Mouse (Mus musculus) heart, embryonic 16.5 days (tissue): ENCODE results near the gene Gpr180. TPM values are rescaled to one million over a fixed set of nuclear protein-coding genes. Genes with fewer than 3 reads are reported as not detected.

Source experiments
- ATAC-seq: fragments of 200-750 bp; cut with Nextera tagmentation; replicated peaks from 2 replicates; pipeline ENCODE4 v1.8.0; 2017; ENCODE audit warnings: moderate number of reproducible peaks; ENCODE audit not compliant: insufficient read depth, low FRiP score; ENCODE audit errors: extremely low read depth
- H3K27ac ChIP-seq: fragments of 300-500 bp; sonication (generic); 2 replicates; pipeline ENCODE4 v1.5.1; 2014; ENCODE audit warnings: mild to moderate bottlenecking, low read length, control low read depth, moderate library complexity
- H3K27me3 ChIP-seq: fragments of 300-500 bp; sonication (generic); 2 replicates; pipeline ENCODE4 v1.6.1; 2014; ENCODE audit warnings: low read length, mixed read lengths; ENCODE audit not compliant: control insufficient read depth, insufficient read depth
- H3K36me3 ChIP-seq: fragments of 300-500 bp; sonication (generic); 2 replicates; pipeline ENCODE4 v1.6.1; 2014; ENCODE audit not compliant: control insufficient read depth, insufficient read depth
- H3K4me1 ChIP-seq: fragments of 300-500 bp; sonication (generic); 2 replicates; pipeline ENCODE4 v1.6.1; 2014; ENCODE audit warnings: low read length, mixed read lengths; ENCODE audit not compliant: control insufficient read depth, insufficient read depth
- H3K4me2 ChIP-seq: fragments of 300-500 bp; sonication (generic); 2 replicates; pipeline ENCODE4 v1.6.1; 2014; ENCODE audit warnings: low read depth, mild to moderate bottlenecking, control low read depth, low read length
- H3K4me3 ChIP-seq: fragments of 300-500 bp; sonication (generic); 2 replicates; pipeline ENCODE4 v1.5.1; 2014; ENCODE audit warnings: mild to moderate bottlenecking, control low read depth, low read length
- H3K9ac ChIP-seq: fragments of 300-500 bp; sonication (generic); 2 replicates; pipeline ENCODE4 v1.6.1; 2014; ENCODE audit warnings: low read length, control low read depth
- H3K9me3 ChIP-seq: fragments of 300-500 bp; sonication (generic); replicated peaks from 2 replicates; pipeline ENCODE4 v1.6.1; 2016; ENCODE audit warnings: low read length; ENCODE audit not compliant: control insufficient read depth
- WGBS: fragments of 180-500 bp; shearing (Covaris S2); extraction: QIAGEN DNeasy Blood & Tissue Kit; methylation state at CpG from one replicate; pipeline ENCODE4 v1.1.7; 2014; 5-methylcytosine and 5-hydroxymethylcytosine counted together
- polyA plus RNA-seq: library from polyadenylated mRNA; unstranded; fragments of >200 nt; fragmentation: Nextera tagmentation; extraction: Ambion mirVana; gene quantifications from 2 replicates; pipeline ENCODE4 v1.2.1, GENCODE M21; 2015

The Gpr180 gene
- polyA plus RNA-seq, 1 experiment from 2014 or later, result 39.3 TPM

DNA sequence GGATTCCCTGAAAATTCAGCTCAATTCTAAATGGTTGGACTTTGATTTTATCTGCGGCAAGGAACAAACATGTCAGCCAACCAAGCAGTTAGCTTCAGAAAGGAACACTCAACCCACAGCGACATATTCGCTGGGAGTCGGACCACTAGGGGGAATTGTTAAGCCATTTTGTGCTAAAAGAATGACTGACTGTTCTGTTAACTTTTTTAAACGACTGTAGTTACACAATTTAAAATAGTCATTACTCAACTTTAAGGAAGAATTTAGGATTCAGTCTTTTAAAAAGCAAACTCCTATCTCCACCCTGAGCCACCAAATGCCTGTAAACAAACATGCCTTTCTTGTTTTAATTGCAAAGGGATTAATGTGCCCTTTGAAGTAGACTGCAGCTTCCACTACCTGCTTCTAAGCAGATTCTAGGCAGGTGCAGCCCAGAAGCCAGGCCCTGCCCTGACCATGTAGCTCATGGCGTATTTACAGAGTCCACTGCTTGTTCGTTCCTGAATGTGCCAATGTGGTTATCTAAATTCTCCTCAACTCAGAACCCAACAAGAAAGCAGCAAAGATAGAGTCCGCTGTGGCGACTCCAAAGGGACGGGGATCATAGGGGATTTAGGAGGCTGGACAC, 56.2 kb downstream of the Gpr180 start:
- H3K9me3 ChIP-seq, result no peaks in the 10 kb centered on the region
- no peaks in the 10 kb centered on the region for H3K4me1 ChIP-seq
- ATAC-seq, result no peak
- H3K4me2 ChIP-seq, result no peak overlapping the region
- H3K4me3 ChIP-seq, result no peak overlapping the region
- H3K27me3 ChIP-seq, result peaks cover 22% of the 10 kb centered on the region
- no peaks in the 10 kb centered on the region for H3K36me3 ChIP-seq
- H3K9ac ChIP-seq, result no peak overlapping the region
- no peak overlapping the region for H3K27ac ChIP-seq
- WGBS, result 52% methylated on average over 10 of the region's 10 CpGs

DNA sequence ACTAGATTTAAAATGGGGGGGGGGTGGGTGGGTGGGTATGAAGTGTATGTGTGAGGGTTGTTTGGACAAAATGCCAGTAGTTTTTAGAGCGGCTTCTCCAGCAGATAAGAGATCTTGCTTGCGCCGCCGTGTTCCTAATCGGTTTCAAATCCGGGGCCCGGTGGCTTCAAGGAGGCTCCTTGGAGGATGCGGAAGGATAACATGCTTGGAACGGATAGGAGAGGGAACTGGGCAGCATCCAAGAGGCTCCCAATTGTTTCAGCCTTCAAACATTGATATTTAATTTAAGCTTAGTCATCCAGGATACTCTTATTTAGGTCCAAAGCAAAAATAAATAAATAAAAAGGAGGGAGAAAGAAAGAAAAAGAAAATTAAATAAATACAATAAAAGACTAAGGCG, 56.7 kb downstream of the Gpr180 start:
- 55% methylated on average over 10 of the region's 10 CpGs for WGBS

DNA sequence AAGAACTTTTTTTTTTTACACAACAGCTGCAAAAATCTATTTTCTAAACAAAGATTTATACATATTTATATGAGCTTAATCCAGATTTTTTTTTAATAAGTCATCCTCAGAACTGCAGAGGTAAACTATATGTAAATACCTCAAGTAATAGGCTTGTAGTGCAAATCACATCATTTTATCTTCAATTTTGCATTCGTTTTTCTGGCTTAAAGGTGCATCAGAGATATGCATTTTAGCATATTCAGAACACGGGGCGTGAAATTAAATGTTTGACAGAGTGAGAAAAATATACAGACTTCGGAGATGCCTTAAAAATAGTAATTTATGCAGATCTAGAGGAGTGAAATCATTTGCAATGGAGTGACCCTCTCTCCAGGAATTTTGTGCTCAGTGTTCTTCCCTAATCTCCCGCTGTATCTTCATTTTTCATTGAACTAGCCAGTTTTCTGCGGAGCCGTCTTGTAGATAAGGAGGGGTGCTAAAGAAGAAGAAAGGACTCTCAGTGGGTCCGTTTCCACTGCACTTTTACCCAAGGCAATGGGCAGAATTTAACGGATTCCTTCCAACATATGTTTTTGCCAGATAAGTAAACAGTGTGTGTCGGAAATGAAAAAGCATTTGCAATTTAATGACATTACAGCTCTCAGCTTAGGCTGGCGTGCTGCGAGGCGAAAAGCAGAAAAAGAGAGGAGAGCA, 57.4 kb downstream of the Gpr180 start:
- no peak overlapping the region for H3K4me2 ChIP-seq
- H3K27me3 ChIP-seq, result peaks cover 22% of the 10 kb centered on the region
- no peak overlapping the region for H3K9ac ChIP-seq
- no peaks in the 10 kb centered on the region for H3K9me3 ChIP-seq
- no peaks in the 10 kb centered on the region for H3K4me1 ChIP-seq
- no peak for ATAC-seq
- WGBS, result 53% methylated on average over 13 of the region's 13 CpGs
- H3K36me3 ChIP-seq, result no peaks in the 10 kb centered on the region
- no peak overlapping the region for H3K27ac ChIP-seq
- H3K4me3 ChIP-seq, result no peak overlapping the region

More for the DNA sequence above, 56.7 kb downstream of the Gpr180 start:
- H3K9me3 ChIP-seq, result no peaks in the 10 kb centered on the region
- no peak overlapping the region for H3K27ac ChIP-seq
- H3K27me3 ChIP-seq, result peaks cover 22% of the 10 kb centered on the region
- H3K36me3 ChIP-seq, result no peaks in the 10 kb centered on the region
- no peak overlapping the region for H3K4me3 ChIP-seq
- H3K4me2 ChIP-seq, result no peak overlapping the region
- no peak overlapping the region for H3K9ac ChIP-seq
- no peak for ATAC-seq
- no peaks in the 10 kb centered on the region for H3K4me1 ChIP-seq

DNA sequence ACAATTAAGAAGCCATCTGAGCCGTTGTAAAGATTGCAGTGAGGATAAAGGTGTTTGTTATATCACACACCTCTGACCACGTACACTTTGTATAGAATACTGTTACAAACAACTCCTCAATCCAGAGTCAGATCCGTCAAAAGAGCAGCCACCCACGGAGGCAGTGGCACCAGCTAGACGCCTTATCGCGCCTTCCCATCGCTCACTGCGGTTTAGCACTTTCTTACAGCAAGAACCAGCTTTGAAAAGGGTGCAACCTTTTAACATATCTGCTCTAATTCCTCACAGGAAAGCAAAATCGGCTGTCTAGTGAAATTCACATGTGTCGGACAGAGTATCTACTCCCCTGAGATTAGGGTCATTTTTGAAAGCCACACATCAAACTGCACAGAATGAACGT, 60.1 kb downstream of the Gpr180 start:
- Histone ChIP-seq H3K4me3 (no peak overlapping the region), H3K27ac (no peak overlapping the region), H3K36me3 (no peaks in the 10 kb centered on the region), H3K4me1 (no peaks in the 10 kb centered on the region), H3K9me3 (no peaks in the 10 kb centered on the region), H3K9ac (no peak overlapping the region), H3K27me3 (peaks cover 22% of the 10 kb centered on the region), H3K4me2 (no peak overlapping the region)
- no peak for ATAC-seq
- 68% methylated on average over 12 of the region's 12 CpGs for WGBS

DNA sequence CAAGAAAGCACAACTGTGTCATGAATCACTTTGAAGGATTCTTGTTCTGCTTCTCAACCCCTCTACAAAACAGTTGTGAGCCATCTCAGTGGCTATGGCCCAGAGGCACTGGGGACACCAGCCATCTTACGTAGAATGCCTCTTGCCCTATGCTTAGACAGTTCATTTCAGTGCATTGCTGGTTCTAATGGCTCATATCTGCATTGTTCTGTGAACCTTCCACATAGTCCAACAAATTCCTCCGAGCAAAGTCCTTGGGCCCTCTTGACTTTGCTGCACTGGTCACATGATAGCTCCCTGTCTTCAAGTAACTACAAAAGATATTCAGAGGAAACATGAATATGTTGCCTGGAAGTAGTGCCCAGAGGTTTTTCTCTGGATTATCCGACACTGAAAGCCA, 63.8 kb downstream of the Gpr180 start:
- whole genome bisulfite sequencing, result 82% methylated on average over 3 of the region's 3 CpGs

DNA sequence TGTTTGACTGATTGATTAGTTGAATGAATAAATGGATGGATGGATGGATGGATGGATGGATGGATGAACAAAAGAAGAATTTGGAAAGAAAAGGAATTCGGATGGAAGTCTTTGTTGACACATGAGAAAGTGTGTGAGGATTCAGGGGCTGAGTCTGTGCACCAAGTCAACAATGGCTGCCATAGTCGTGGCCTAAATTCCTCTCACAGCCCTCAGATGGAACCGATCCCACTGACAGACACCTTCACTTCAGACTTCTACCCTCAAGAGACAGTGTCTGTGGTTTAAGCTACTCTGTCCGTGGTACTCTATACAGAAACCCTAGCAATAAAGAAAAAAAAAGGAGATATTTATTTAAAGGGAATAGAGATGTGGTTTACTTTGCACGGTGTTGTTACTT, 65.0 kb downstream of the Gpr180 start:
- Histone ChIP-seq H3K9me3 (peaks cover 2% of the 10 kb centered on the region; the same call in 1 of the 2 replicates), H3K27ac (no peak overlapping the region), H3K4me1 (no peaks in the 10 kb centered on the region), H3K4me2 (no peak overlapping the region), H3K36me3 (no peaks in the 10 kb centered on the region), H3K27me3 (no peaks in the 10 kb centered on the region), H3K4me3 (no peak overlapping the region), H3K9ac (no peak overlapping the region)
- no peak for ATAC-seq
- WGBS, result 72% methylated on average over 5 of the region's 5 CpGs

More for the DNA sequence above, 63.8 kb downstream of the Gpr180 start:
- Histone ChIP-seq H3K4me2 (no peak overlapping the region), H3K27ac (no peak overlapping the region), H3K4me1 (no peaks in the 10 kb centered on the region), H3K9ac (no peak overlapping the region), H3K36me3 (no peaks in the 10 kb centered on the region), H3K27me3 (peaks cover 4% of the 10 kb centered on the region; the same call in 1 of the 2 replicates), H3K4me3 (no peak overlapping the region), H3K9me3 (0 out of 2 replicates have a peak, but pooled peaks cover 2% of the 10 kb centered on the region)
- no peak for ATAC-seq

- no peak overlapping the region for H3K27ac ChIP-seq
- ATAC-seq, result no peak
- H3K4me3 ChIP-seq, result no peak overlapping the region
- 73% methylated on average over 7 of the region's 7 CpGs for WGBS
- no peak overlapping the region for H3K4me2 ChIP-seq
- H3K9me3 ChIP-seq, result peaks cover 8% of the 10 kb centered on the region; the same call in 1 of the 2 replicates
- H3K27me3 ChIP-seq, result no peaks in the 10 kb centered on the region
- H3K36me3 ChIP-seq, result no peaks in the 10 kb centered on the region
- H3K9ac ChIP-seq, result no peak overlapping the region
- H3K4me1 ChIP-seq, result no peaks in the 10 kb centered on the region
Measured at GRCm38 (mm10) chr14:118203031-118203430, 66.1 kb downstream of the Gpr180 start.

- Histone ChIP-seq H3K4me2 (no peak overlapping the region), H3K9ac (no peak overlapping the region), H3K4me1 (no peaks in the 10 kb centered on the region), H3K27me3 (peaks cover 11% of the 10 kb centered on the region), H3K27ac (no peak overlapping the region), H3K4me3 (no peak overlapping the region), H3K9me3 (peaks cover 8% of the 10 kb centered on the region; the same call in 1 of the 2 replicates), H3K36me3 (no peaks in the 10 kb centered on the region)
- no peak for ATAC-seq
- 83% methylated on average over 3 of the region's 3 CpGs for WGBS
Measured at GRCm38 (mm10) chr14:118207347-118207746, 70.4 kb downstream of the Gpr180 start.

- no peak overlapping the region for H3K4me3 ChIP-seq
- no peak for ATAC-seq
Measured at GRCm38 (mm10) chr14:118209642-118210041, 72.7 kb downstream of the Gpr180 start.

More at GRCm38 (mm10) chr14:118209642-118210041, 72.7 kb downstream of the Gpr180 start:
- 26% methylated on average over 5 of the region's 5 CpGs for WGBS
- Histone ChIP-seq H3K4me2 (no peak overlapping the region), H3K27me3 (peaks cover 11% of the 10 kb centered on the region), H3K4me1 (no peaks in the 10 kb centered on the region), H3K36me3 (no peaks in the 10 kb centered on the region), H3K9ac (no peak overlapping the region), H3K27ac (no peak overlapping the region), H3K9me3 (peaks cover 5% of the 10 kb centered on the region; the same call in 1 of the 2 replicates)
